Mouse (Mus musculus): ENCODE data around the gene Fbxo10. TPM values are rescaled to one million over a fixed set of nuclear protein-coding genes. Genes with fewer than 3 reads are reported as not detected.
"Not testable (repeated sequence)": the region's sequence is repeated elsewhere in the genome, so short reads cannot be mapped to it uniquely, and the experiment has no call there.

The Fbxo10 gene
- 10 to 100 TPM; 39.6 to 41.3 TPM for total RNA-seq (2021)
- long read RNA-seq, experiment 1, full-length matches to known transcripts: 6 of 13 reads
- long read RNA-seq, experiment 1, partial matches to known transcripts: 2 of 13 reads
- long read RNA-seq, experiment 1, other reads (novel, unspliced or antisense): 5 of 13 reads
- long read RNA-seq, experiment 2, full-length matches to known transcripts: 4 of 14 reads
- long read RNA-seq, experiment 2, partial matches to known transcripts: 9 of 14 reads
- long read RNA-seq, experiment 2, other reads (novel, unspliced or antisense): 1 of 14 reads

- DNase-seq (ENCODE audit: low spot score in 2 of 2): peak; percentile 85 to 91
These were observed at the start of gene Fbxo10 for GRCm38 (mm10) chr4:45084021-45084894. TSS of gene Fbxo10 (minus strand) at chr4:45084604.

GRCm38 (mm10) chr4:45131021-45131420 is 46.6 kb upstream of the Fbxo10 start:
- no peak for DNase-seq (ENCODE audit: low spot score in 2 of 2)

GRCm38 (mm10) chr4:45121311-45121710 is 36.9 kb upstream of the Fbxo10 start:
- no peak for DNase-seq (ENCODE audit: low spot score in 2 of 2)

GRCm38 (mm10) chr4:45108456-45109110 is 24.2 kb upstream of the Fbxo10 start:
- DNase-seq (ENCODE audit: low spot score in 2 of 2): no peak

- DNase-seq (ENCODE audit: low spot score in 2 of 2): peak; percentile 88 to 95
These were observed 23.3 kb upstream of the Fbxo10 start, which contains the start of gene Tomm5 for GRCm38 (mm10) chr4:45107601-45108277. TSS of gene Tomm5 (minus strand) at chr4:45108114.

GRCm38 (mm10) chr4:45107066-45107465 is 22.7 kb upstream of the Fbxo10 start:
- no peak for DNase-seq (ENCODE audit: low spot score in 2 of 2)

GRCm38 (mm10) chr4:45106409-45106808 is 22.0 kb upstream of the Fbxo10 start:
- DNase-seq (ENCODE audit: low spot score in 2 of 2): no peak

GRCm38 (mm10) chr4:45097198-45097872 is 12.9 kb upstream of the Fbxo10 start:
- DNase-seq (ENCODE audit: low spot score in 2 of 2): peak; percentile 59 to 82

GRCm38 (mm10) chr4:45084895-45085290 is 489 bp upstream of the Fbxo10 start:
- DNase-seq (ENCODE audit: low spot score in 2 of 2): no peak

GRCm38 (mm10) chr4:45083487-45083886 is 917 bp downstream of the Fbxo10 start:
- peak; percentile 46 to 82 for DNase-seq (ENCODE audit: low spot score in 2 of 2)

GRCm38 (mm10) chr4:45082951-45083350 is 1.5 kb downstream of the Fbxo10 start:
- DNase-seq (ENCODE audit: low spot score in 2 of 2): peak in 1 of 2 experiments; percentile 20

- peak in 1 of 2 experiments; percentile 28 for DNase-seq (ENCODE audit: low spot score in 2 of 2)
These were observed 3.4 kb downstream of the Fbxo10 start for GRCm38 (mm10) chr4:45081041-45081440.

GRCm38 (mm10) chr4:45073544-45073943 is 10.9 kb downstream of the Fbxo10 start:
- no peak for DNase-seq (ENCODE audit: low spot score in 2 of 2)

- no peak for DNase-seq (ENCODE audit: low spot score in 2 of 2)
These were observed 12.0 kb downstream of the Fbxo10 start for GRCm38 (mm10) chr4:45072261-45072973.

- DNase-seq (ENCODE audit: low spot score in 2 of 2): no peak
These were observed 16.7 kb downstream of the Fbxo10 start for GRCm38 (mm10) chr4:45067742-45068141.

- DNase-seq (ENCODE audit: low spot score in 2 of 2): no peak
These were observed 18.2 kb downstream of the Fbxo10 start for GRCm38 (mm10) chr4:45066036-45066730.

- no peak for DNase-seq (ENCODE audit: low spot score in 2 of 2)
These were observed 19.8 kb downstream of the Fbxo10 start for GRCm38 (mm10) chr4:45064577-45064976.

GRCm38 (mm10) chr4:45063836-45064235 is 20.6 kb downstream of the Fbxo10 start:
- DNase-seq (ENCODE audit: low spot score in 2 of 2): not testable (repeated sequence)

- peak in 1 of 2 experiments; percentile 12 for DNase-seq (ENCODE audit: low spot score in 2 of 2)
These were observed 29.0 kb downstream of the Fbxo10 start for GRCm38 (mm10) chr4:45055451-45055850.
